Mouse (Mus musculus) monocyte, adult 2 months (primary cell): ENCODE measurements around the gene Stxbp6.

Source experiments
- DNase-seq, 2 experiments: peaks; one replicate each; pipeline ENCODE4 v3.0.0; 2022; ENCODE audit warnings: low spot score in 2 of 2, low read depth in 1 of 2

Stxbp6 gene

GRCm38 (mm10) chr12:44835879-44836467 is 238.5 kb downstream of the Stxbp6 start:
- no peak for DNase-seq

- no peak for DNase-seq
Measured at GRCm38 (mm10) chr12:44811895-44812294, 262.6 kb downstream of the Stxbp6 start.

GRCm38 (mm10) chr12:44804213-44804612 is 270.3 kb downstream of the Stxbp6 start:
- DNase-seq: no peak
